ENCODE assay signal across 9 mouse cellular contexts in the genomic region with DNA sequence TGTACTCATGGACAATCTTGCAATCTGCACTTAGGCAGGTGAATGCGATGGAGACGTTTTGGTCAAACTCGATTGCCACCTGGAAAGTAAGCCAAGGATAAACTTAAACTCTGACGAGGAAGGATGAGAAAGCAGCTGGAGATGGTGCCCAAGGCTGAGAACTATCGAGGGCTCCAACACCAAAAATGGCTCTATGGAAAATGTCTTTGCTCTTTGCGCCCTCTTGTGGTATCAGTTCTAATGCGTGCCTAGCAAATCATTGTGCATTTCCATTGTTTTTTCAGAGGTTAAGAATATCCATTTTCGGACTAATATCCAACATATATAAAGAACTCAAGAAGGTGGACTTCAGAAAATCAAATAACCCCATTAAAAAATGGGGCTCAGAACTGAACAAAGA. TPM values are rescaled to one million over a fixed set of nuclear protein-coding genes. Genes with fewer than 3 reads are reported as not detected.
A peak's percentile ranks its signal among the peaks of the same experiment; 100 is the strongest.
DNase-seq lines count a peak whose midpoint lies in the region; TF ChIP-seq lines count a peak whose summit lies in the region.
"Had no signal": no experiment of that assay in that cellular context is flagged by ENCODE, and none has a peak within 500 bp of the region (broad histone marks: within the 10 kb centered on the region; RNA-seq: fewer than 3 reads in every experiment).

No protein-coding gene starts in this region.

- DNase-seq in heart, postnatal 4 days: peak; percentile 36
- no peak for DNase-seq in heart, adult 11 months
- peak; percentile 27 for DNase-seq in thymus, adult 2 months
- no peak for DNase-seq in thymus, adult 18-20 months
- peak; percentile 42 for DNase-seq in cerebellum, adult 8-10 months
- DNase-seq in layer of hippocampus, adult 8-10 months (ENCODE audit: low spot score in 2 of 2): peak; percentile 36 to 46
- DNase-seq in thymus, postnatal 14 days: peak; percentile 34
- DNase-seq in spleen, postnatal 14 days (ENCODE audit: low spot score in 2 of 2): no peak
- DNase-seq: liver, embryonic 13.5 days had no signal

- H3K27me3 ChIP-seq in thymus, adult 2 months (ENCODE audit: control insufficient read depth, insufficient read depth, low read length): no peaks in the 10 kb centered on the region
- H3K27me3 ChIP-seq: liver, embryonic 13.5 days had no signal

- H3K4me1 ChIP-seq in thymus, adult 2 months (replicated peaks; ENCODE audit: control insufficient read depth, insufficient read depth, low read length): no peaks in the 10 kb centered on the region
- H3K4me1 ChIP-seq: liver, embryonic 13.5 days had no signal

- TF ChIP-seq POLR2A in thymus, adult 2 months (IDR thresholded peaks at IDR 0.05; ENCODE audit: control insufficient read depth, extremely low read depth, insufficient read depth, low read length, poor library complexity): no peak

- H3K4me3 ChIP-seq in thymus, adult 2 months (ENCODE audit: control insufficient read depth, insufficient read depth, low read length): no peak overlapping the region
- H3K4me3 ChIP-seq: liver, embryonic 13.5 days had no signal

- H3K27ac ChIP-seq in thymus, adult 2 months (ENCODE audit: control insufficient read depth, insufficient read depth, low read length): no peak overlapping the region
- H3K27ac ChIP-seq: liver, embryonic 13.5 days had no signal

- WGBS in thymus, adult 2 months: 22% methylated on average over 8 of the region's 8 CpGs

- no peak for TF ChIP-seq CTCF in thymus, adult 2 months (IDR thresholded peaks at IDR 0.05; ENCODE audit: borderline replicate concordance, control insufficient read depth, extremely low read depth, insufficient read depth, low read length, poor library complexity)

- H3K36me3 ChIP-seq in thymus, adult 2 months (ENCODE audit: control insufficient read depth, insufficient read depth, low read length): no peaks in the 10 kb centered on the region
- H3K36me3 ChIP-seq: liver, embryonic 13.5 days had no signal

RNA-seq across cellular contexts. Expression of gene Lrrn4, which starts 26.1 kb away (rescaled TPM):
- 10 to 100 TPM; 10.6 to 12.3 TPM for total RNA-seq in heart, postnatal 4 days (2021)
- 7.4 and 12.7 TPM in 2 replicates for polyA plus RNA-seq in thymus, adult 2 months (2012; rRNA removed)
- 1 to 10 TPM in 3 of 4 experiments, under 1 TPM in 1; 0.92 to 1.3 (median 1.2) TPM for total RNA-seq in layer of hippocampus, adult 8-10 months (2022)

RNA-seq across cellular contexts. Expression of gene Fermt1, which starts 38.9 kb away (rescaled TPM):
- not detected for total RNA-seq in heart, postnatal 4 days (2021)
- polyA plus RNA-seq in thymus, adult 2 months (2012; rRNA removed): 4.0 and 4.2 TPM in 2 replicates
- 1 to 10 TPM; 1.1 to 1.6 (median 1.4) TPM for total RNA-seq in layer of hippocampus, adult 8-10 months (2022)

Comparison
In these comparisons a context has a peak if more than half of its experiments do, and no peak if none do; other contexts are left out.
1. DNase-seq: peak in heart, postnatal 4 days (single experiment), thymus, adult 2 months (single experiment), cerebellum, adult 8-10 months (single experiment), layer of hippocampus, adult 8-10 months (2 of 2) and thymus, postnatal 14 days (single experiment); none in heart, adult 11 months (single experiment), thymus, adult 18-20 months (0 of 2) and spleen, postnatal 14 days (0 of 2).
2. RNA of gene Lrrn4, which starts 26.1 kb away (total RNA-seq): 10.6 to 12.3 TPM in heart, postnatal 4 days; 0.92 to 1.3 TPM in layer of hippocampus, adult 8-10 months; every median in the first group is over 4 times any median in the second.